In genomic region chr8:95352151-95352870, GRCm38 (mm10) we compare ENCODE assay signal across 8 mouse cellular contexts. TPM values are rescaled to one million over a fixed set of nuclear protein-coding genes. Genes with fewer than 3 reads are reported as not detected.
DNase-seq lines count a peak whose midpoint lies in the region; ATAC-seq and TF ChIP-seq lines count a peak whose summit lies in the region.

TSS of gene Mmp15 (plus strand) at chr8:95352268.

- ATAC-seq in embryonic facial prominence, embryonic 13.5 days (ENCODE audit: insufficient number of reproducible peaks, insufficient read depth, low FRiP score, low TSS enrichment, low read depth) = 0 out of 2 replicates have a peak, but pooled peaks have one; percentile 23

- TF ChIP-seq CTCF in testis, adult 2 months (IDR thresholded peaks at IDR 0.05; ENCODE audit: control insufficient read depth, insufficient read depth, insufficient replicate concordance, low read depth, low read length) = no peak
- no peak for TF ChIP-seq CTCF in liver, adult 2 months (IDR thresholded peaks at IDR 0.05; ENCODE audit: low read depth, low read length)

- no peaks in the 10 kb centered on the region for H3K27me3 ChIP-seq in testis, adult 2 months (ENCODE audit: control insufficient read depth, insufficient read depth, low read length)
- peaks cover 43% of the 10 kb centered on the region for H3K27me3 ChIP-seq in embryonic facial prominence, embryonic 13.5 days
- no peaks in the 10 kb centered on the region for H3K27me3 ChIP-seq in liver, adult 2 months (ENCODE audit: control insufficient read depth, insufficient read depth, low read length)

- DNase-seq in testis, postnatal 14 days (ENCODE audit: low spot score) = no peak
- peak; percentile 80 to 81 for DNase-seq in heart, adult 9 months (ENCODE audit: low spot score in 2 of 2)
- DNase-seq in kidney, adult 9 months = peak; percentile 54
- DNase-seq in liver, adult 2 months (ENCODE audit: extremely low read depth, low read depth, low spot score) = peak; percentile 68
- DNase-seq in naive thymus-derived CD4-positive, alpha-beta T cell, adult 2 months (ENCODE audit: low read depth) = peak; percentile 45
- peak; percentile 69 for DNase-seq in thymus, postnatal 4 days

- WGBS in embryonic facial prominence, embryonic 13.5 days = under 1% methylated on average over 80 of the region's 80 CpGs
- WGBS in liver, adult 2 months = under 1% methylated on average over 80 of the region's 80 CpGs

- peak within 1 kb of the TSS; percentile 98 for H3K4me2 ChIP-seq in embryonic facial prominence, embryonic 13.5 days

- H3K4me3 ChIP-seq in testis, adult 2 months (ENCODE audit: control insufficient read depth, low read depth, low read length) = peak within 1 kb of the TSS; percentile 18
- peak within 1 kb of the TSS; percentile 76 for H3K4me3 ChIP-seq in embryonic facial prominence, embryonic 13.5 days
- peak within 1 kb of the TSS; percentile 75 for H3K4me3 ChIP-seq in liver, adult 2 months (ENCODE audit: insufficient read depth, low read depth, low read length)

- peak within 1 kb of the TSS; percentile 83 for H3K9ac ChIP-seq in embryonic facial prominence, embryonic 13.5 days
- peak within 1 kb of the TSS; percentile 95 for H3K9ac ChIP-seq in liver, adult 2 months (ENCODE audit: low read depth, low read length)

- H3K27ac ChIP-seq in testis, adult 2 months (ENCODE audit: control insufficient read depth, insufficient read depth, low read depth, low read length) = no peak within 1 kb of the TSS
- peak within 1 kb of the TSS; percentile 64 for H3K27ac ChIP-seq in embryonic facial prominence, embryonic 13.5 days
- H3K27ac ChIP-seq in liver, adult 2 months (replicated peaks; ENCODE audit: insufficient read depth, low read depth, low read length) = peak within 1 kb of the TSS; percentile 90

- H3K4me1 ChIP-seq in testis, adult 2 months (ENCODE audit: control insufficient read depth, insufficient read depth, low read length) = peaks cover 11% of the 10 kb centered on the region
- H3K4me1 ChIP-seq in embryonic facial prominence, embryonic 13.5 days = peaks cover 33% of the 10 kb centered on the region
- peaks cover 19% of the 10 kb centered on the region for H3K4me1 ChIP-seq in liver, adult 2 months (ENCODE audit: control insufficient read depth, insufficient read depth, low read length)

- no peak for TF ChIP-seq POLR2A in testis, adult 2 months (IDR thresholded peaks at IDR 0.05; ENCODE audit: control insufficient read depth, low read depth, low read length)
- peak; percentile 62; the same call in 1 of the 2 replicates for TF ChIP-seq POLR2A in liver, adult 2 months (IDR thresholded peaks at IDR 0.05; ENCODE audit: extremely low read depth, insufficient read depth, low read length)

- no peaks in the 10 kb centered on the region for H3K9me3 ChIP-seq in embryonic facial prominence, embryonic 13.5 days

- peaks cover 19% of the 10 kb centered on the region; the same call in 1 of the 2 replicates for H3K79me2 ChIP-seq in liver, adult 2 months (ENCODE audit: control insufficient read depth, insufficient read depth, low read length)

- no peaks in the 10 kb centered on the region for H3K36me3 ChIP-seq in testis, adult 2 months (ENCODE audit: control insufficient read depth, insufficient read depth, low read length)
- H3K36me3 ChIP-seq in embryonic facial prominence, embryonic 13.5 days = no peaks in the 10 kb centered on the region
- no peaks in the 10 kb centered on the region for H3K36me3 ChIP-seq in liver, adult 2 months (ENCODE audit: control insufficient read depth, insufficient read depth, low read length)

RNA-seq across cellular contexts. Expression of gene Mmp15, which starts in this region (rescaled TPM):
- polyA plus RNA-seq in testis, adult 2 months (2012; rRNA removed) = 0.23 and 0.30 TPM in 2 replicates
- polyA plus RNA-seq in embryonic facial prominence, embryonic 13.5 days (2015; fragmentation: Nextera tagmentation; extraction: Ambion mirVana) = 8.4 and 8.5 TPM in 2 replicates
- total RNA-seq in liver, adult 2 months (2014; rRNA removed) = 6.5 and 7.2 TPM in 2 replicates
- polyA plus RNA-seq in liver, adult 2 months (2012; rRNA removed) = 15.1 and 16.5 TPM in 2 replicates

Comparison
In these comparisons a context has a peak if more than half of its experiments do, and no peak if none do; other contexts are left out.
1. H3K4me3 ChIP-seq: peak in every context shown above with its lines; median percentile 76 in embryonic facial prominence, embryonic 13.5 days; 75 in liver, adult 2 months; 18 in testis, adult 2 months.